Mouse (Mus musculus): ENCODE results near the gene Gm28047. TPM values are rescaled to one million over a fixed set of nuclear protein-coding genes. Genes with fewer than 3 reads are reported as not detected.
A peak's percentile ranks its signal among the peaks of the same experiment; 100 is the strongest.

The Gm28047 gene
- polyA plus RNA-seq, 1 experiment from 2014 or later: not detected

DNA sequence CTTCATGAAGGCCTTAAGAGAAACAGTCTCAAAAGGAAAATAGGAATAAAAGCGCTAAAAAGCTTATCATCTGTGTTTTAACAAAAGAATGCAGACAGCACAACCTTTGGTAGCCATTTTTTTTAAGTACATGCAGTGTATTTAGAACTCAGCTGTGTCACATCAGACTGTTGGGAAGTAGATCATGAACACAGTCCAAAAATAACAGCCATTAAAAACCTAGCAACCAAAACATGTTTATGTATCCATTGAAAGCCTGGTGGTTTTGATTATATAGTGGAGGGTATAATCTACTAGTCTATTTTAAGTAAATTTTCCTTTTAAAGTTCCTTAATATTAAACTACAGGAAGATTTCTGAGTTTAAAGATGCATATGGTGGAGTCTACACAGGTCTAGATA lies 34.3 kb downstream of the Gm28047 start:
- H3K27me3 ChIP-seq (ENCODE audit: control insufficient read depth, insufficient read depth, low read length): no peaks in the 10 kb centered on the region
- no peak overlapping the region for H3K4me3 ChIP-seq (ENCODE audit: control insufficient read depth in 1 of 2, insufficient read depth in 1 of 2, low read depth in 1 of 2, low read length in 2 of 2)
- 0 out of 2 replicates have a peak, but pooled peaks cover 9% of the 10 kb centered on the region for H3K36me3 ChIP-seq (ENCODE audit: control insufficient read depth, insufficient read depth, low read length)
- H3K4me2 ChIP-seq (ENCODE audit: low read length): no peak overlapping the region
- WGBS: 51% methylated on average over 1 of the region's 1 CpGs
- H3K4me1 ChIP-seq (ENCODE audit: control insufficient read depth in 2 of 2, insufficient read depth in 2 of 2, low read length in 2 of 2): peaks cover 2 to 23% of the 10 kb centered on the region in 2 experiments; a peak in 3 of 4 replicates
- peak overlapping the region in 1 of 2 experiments; percentile 57; a peak in 2 of 4 replicates for H3K27ac ChIP-seq (replicated peaks in 1 of 2; ENCODE audit: control insufficient read depth in 1 of 2, insufficient read depth in 1 of 2, low read depth in 2 of 2, low read length in 2 of 2)
- ATAC-seq (ENCODE audit: insufficient number of reproducible peaks, insufficient read depth, low FRiP score, low read depth): no peak
- no peaks in the 10 kb centered on the region for H3K9me3 ChIP-seq (ENCODE audit: control insufficient read depth, low read length)
- no peak overlapping the region for H3K9ac ChIP-seq (ENCODE audit: low read length)

- Histone ChIP-seq H3K4me2 (ENCODE audit: low read length) (no peak overlapping the region), H3K36me3 (ENCODE audit: control insufficient read depth, insufficient read depth, low read length) (0 out of 2 replicates have a peak, but pooled peaks cover 9% of the 10 kb centered on the region), H3K4me3 (ENCODE audit: control insufficient read depth in 1 of 2, insufficient read depth in 1 of 2, low read depth in 1 of 2, low read length in 2 of 2) (no peak overlapping the region), H3K4me1 (ENCODE audit: control insufficient read depth in 2 of 2, insufficient read depth in 2 of 2, low read length in 2 of 2) (peaks cover 2 to 20% of the 10 kb centered on the region in 2 experiments; a peak in 3 of 4 replicates), H3K27ac (replicated peaks in 1 of 2; ENCODE audit: control insufficient read depth in 1 of 2, insufficient read depth in 1 of 2, low read depth in 2 of 2, low read length in 2 of 2) (0 out of 4 replicates have a peak overlapping the region, but pooled peaks of 1 of the 2 experiments have one; percentile 57), H3K9me3 (ENCODE audit: control insufficient read depth, low read length) (no peaks in the 10 kb centered on the region), H3K9ac (ENCODE audit: low read length) (no peak overlapping the region), H3K27me3 (ENCODE audit: control insufficient read depth, insufficient read depth, low read length) (no peaks in the 10 kb centered on the region)
- 95% methylated on average over 8 of the region's 8 CpGs for whole genome bisulfite sequencing
- no peak for ATAC-seq (ENCODE audit: insufficient number of reproducible peaks, insufficient read depth, low FRiP score, low read depth)
Observed at GRCm38 (mm10) chr15:102589826-102590225, 35.0 kb downstream of the Gm28047 start.

DNA sequence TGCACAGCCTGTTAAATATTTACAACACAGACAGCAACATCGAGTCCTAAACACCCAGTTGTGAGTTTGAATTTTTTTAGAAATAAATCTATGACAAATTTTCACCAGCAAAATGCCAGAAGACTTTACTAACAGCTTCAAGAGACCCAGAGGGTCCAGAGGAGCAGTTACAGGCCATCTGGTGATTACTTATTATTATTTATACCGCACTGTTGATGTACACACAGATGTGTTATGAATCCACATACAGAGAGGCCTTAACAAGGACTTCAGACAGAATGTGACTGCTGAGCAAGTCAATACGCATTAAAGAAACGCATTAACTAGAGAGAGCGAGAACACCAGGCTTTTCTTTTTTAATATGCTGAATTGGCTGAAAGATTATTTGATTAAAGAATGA lies 39.4 kb downstream of the Gm28047 start:
- Histone ChIP-seq H3K4me1 (ENCODE audit: control insufficient read depth in 2 of 2, insufficient read depth in 2 of 2, low read length in 2 of 2) (peaks cover 0 to 5% of the 10 kb centered on the region in 2 experiments; a peak in 3 of 4 replicates), H3K9ac (ENCODE audit: low read length) (no peak overlapping the region), H3K4me3 (ENCODE audit: control insufficient read depth in 1 of 2, insufficient read depth in 1 of 2, low read depth in 1 of 2, low read length in 2 of 2) (no peak overlapping the region), H3K27ac (replicated peaks in 1 of 2; ENCODE audit: control insufficient read depth in 1 of 2, insufficient read depth in 1 of 2, low read depth in 2 of 2, low read length in 2 of 2) (no peak overlapping the region), H3K4me2 (ENCODE audit: low read length) (no peak overlapping the region), H3K9me3 (ENCODE audit: control insufficient read depth, low read length) (no peaks in the 10 kb centered on the region), H3K27me3 (ENCODE audit: control insufficient read depth, insufficient read depth, low read length) (no peaks in the 10 kb centered on the region), H3K36me3 (ENCODE audit: control insufficient read depth, insufficient read depth, low read length) (0 out of 2 replicates have a peak, but pooled peaks cover 4% of the 10 kb centered on the region)
- 95% methylated on average over 5 of the region's 5 CpGs for WGBS
- ATAC-seq (ENCODE audit: insufficient number of reproducible peaks, insufficient read depth, low FRiP score, low read depth): no peak

GRCm38 (mm10) chr15:102583708-102584383 lies 41.0 kb downstream of the Gm28047 start:
- Histone ChIP-seq H3K9ac (ENCODE audit: low read length) (no peak overlapping the region), H3K4me3 (ENCODE audit: control insufficient read depth in 1 of 2, insufficient read depth in 1 of 2, low read depth in 1 of 2, low read length in 2 of 2) (no peak overlapping the region), H3K4me1 (ENCODE audit: control insufficient read depth in 2 of 2, insufficient read depth in 2 of 2, low read length in 2 of 2) (no peaks in the 10 kb centered on the region), H3K27me3 (ENCODE audit: control insufficient read depth, insufficient read depth, low read length) (no peaks in the 10 kb centered on the region), H3K36me3 (ENCODE audit: control insufficient read depth, insufficient read depth, low read length) (0 out of 2 replicates have a peak, but pooled peaks cover 4% of the 10 kb centered on the region), H3K27ac (replicated peaks in 1 of 2; ENCODE audit: control insufficient read depth in 1 of 2, insufficient read depth in 1 of 2, low read depth in 2 of 2, low read length in 2 of 2) (no peak overlapping the region), H3K9me3 (ENCODE audit: control insufficient read depth, low read length) (no peaks in the 10 kb centered on the region), H3K4me2 (ENCODE audit: low read length) (no peak overlapping the region)
- WGBS: 72% methylated on average over 8 of the region's 8 CpGs
- ATAC-seq (ENCODE audit: insufficient number of reproducible peaks, insufficient read depth, low FRiP score, low read depth): no peak

DNA sequence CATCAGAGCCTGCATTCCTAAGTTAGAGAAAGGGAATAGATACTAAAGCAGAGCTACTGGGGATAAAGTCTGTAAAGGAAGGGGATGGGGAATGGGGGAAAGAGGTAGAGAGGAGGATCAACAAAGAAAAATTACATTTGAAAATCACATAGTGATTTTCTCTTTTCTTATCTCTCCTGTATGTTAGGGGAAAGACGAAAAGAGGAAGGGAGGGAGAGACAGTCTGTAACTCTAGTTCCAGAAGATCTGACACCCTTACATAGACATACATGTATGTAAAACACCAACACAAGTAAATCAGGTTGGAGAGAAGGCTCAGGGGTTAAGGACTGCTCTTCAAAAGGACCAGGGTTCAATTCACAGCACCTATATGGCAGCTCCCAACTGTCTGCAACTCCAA lies 43.7 kb downstream of the Gm28047 start:
- no peaks in the 10 kb centered on the region for H3K27me3 ChIP-seq (ENCODE audit: control insufficient read depth, insufficient read depth, low read length)
- no peak for ATAC-seq (ENCODE audit: insufficient number of reproducible peaks, insufficient read depth, low FRiP score, low read depth)
- no peak overlapping the region for H3K9ac ChIP-seq (ENCODE audit: low read length)
- no peak overlapping the region for H3K27ac ChIP-seq (replicated peaks in 1 of 2; ENCODE audit: control insufficient read depth in 1 of 2, insufficient read depth in 1 of 2, low read depth in 2 of 2, low read length in 2 of 2)
- H3K4me2 ChIP-seq (ENCODE audit: low read length): no peak overlapping the region
- no peaks in the 10 kb centered on the region for H3K4me1 ChIP-seq (ENCODE audit: control insufficient read depth in 2 of 2, insufficient read depth in 2 of 2, low read length in 2 of 2)
- H3K9me3 ChIP-seq (ENCODE audit: control insufficient read depth, low read length): no peaks in the 10 kb centered on the region
- WGBS: 56% methylated on average over 1 of the region's 1 CpGs
- 0 out of 2 replicates have a peak, but pooled peaks cover 4% of the 10 kb centered on the region for H3K36me3 ChIP-seq (ENCODE audit: control insufficient read depth, insufficient read depth, low read length)
- no peak overlapping the region for H3K4me3 ChIP-seq (ENCODE audit: control insufficient read depth in 1 of 2, insufficient read depth in 1 of 2, low read depth in 1 of 2, low read length in 2 of 2)

GRCm38 (mm10) chr15:102578351-102578750 lies 46.5 kb downstream of the Gm28047 start:
- WGBS: 92% methylated on average over 2 of the region's 2 CpGs
- Histone ChIP-seq H3K4me1 (ENCODE audit: control insufficient read depth in 2 of 2, insufficient read depth in 2 of 2, low read length in 2 of 2) (no peaks in the 10 kb centered on the region), H3K27me3 (ENCODE audit: control insufficient read depth, insufficient read depth, low read length) (no peaks in the 10 kb centered on the region), H3K36me3 (ENCODE audit: control insufficient read depth, insufficient read depth, low read length) (0 out of 2 replicates have a peak, but pooled peaks cover 4% of the 10 kb centered on the region), H3K9ac (ENCODE audit: low read length) (no peak overlapping the region), H3K27ac (replicated peaks in 1 of 2; ENCODE audit: control insufficient read depth in 1 of 2, insufficient read depth in 1 of 2, low read depth in 2 of 2, low read length in 2 of 2) (no peak overlapping the region), H3K9me3 (ENCODE audit: control insufficient read depth, low read length) (no peaks in the 10 kb centered on the region), H3K4me3 (ENCODE audit: control insufficient read depth in 1 of 2, insufficient read depth in 1 of 2, low read depth in 1 of 2, low read length in 2 of 2) (no peak overlapping the region), H3K4me2 (ENCODE audit: low read length) (no peak overlapping the region)
- ATAC-seq (ENCODE audit: insufficient number of reproducible peaks, insufficient read depth, low FRiP score, low read depth): no peak

DNA sequence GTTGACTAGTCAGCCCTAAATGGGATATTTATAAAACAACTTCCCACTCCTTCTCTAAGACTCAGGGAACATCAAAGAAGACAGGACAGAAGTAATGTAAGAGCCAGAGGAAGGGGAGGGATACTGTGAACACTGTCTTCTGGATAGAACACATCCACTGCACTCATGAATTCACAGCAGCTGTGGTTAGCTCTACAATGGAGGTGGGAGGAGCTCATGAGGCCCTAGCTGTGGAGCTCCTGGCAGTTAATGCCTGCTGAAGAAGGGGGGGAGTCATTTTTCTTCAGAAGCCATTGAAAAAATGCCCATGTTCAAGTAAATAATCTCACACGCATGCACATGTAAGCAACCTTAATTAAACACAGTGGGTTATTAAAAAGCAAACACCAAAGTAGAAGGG lies 47.9 kb downstream of the Gm28047 start:
- Histone ChIP-seq H3K36me3 (ENCODE audit: control insufficient read depth, insufficient read depth, low read length) (0 out of 2 replicates have a peak, but pooled peaks cover 4% of the 10 kb centered on the region), H3K4me1 (ENCODE audit: control insufficient read depth in 2 of 2, insufficient read depth in 2 of 2, low read length in 2 of 2) (no peaks in the 10 kb centered on the region), H3K4me3 (ENCODE audit: control insufficient read depth in 1 of 2, insufficient read depth in 1 of 2, low read depth in 1 of 2, low read length in 2 of 2) (no peak overlapping the region), H3K9ac (ENCODE audit: low read length) (no peak overlapping the region), H3K4me2 (ENCODE audit: low read length) (no peak overlapping the region), H3K9me3 (ENCODE audit: control insufficient read depth, low read length) (no peaks in the 10 kb centered on the region), H3K27ac (replicated peaks in 1 of 2; ENCODE audit: control insufficient read depth in 1 of 2, insufficient read depth in 1 of 2, low read depth in 2 of 2, low read length in 2 of 2) (no peak overlapping the region), H3K27me3 (ENCODE audit: control insufficient read depth, insufficient read depth, low read length) (no peaks in the 10 kb centered on the region)
- 94% methylated on average over 1 of the region's 1 CpGs for WGBS
- ATAC-seq (ENCODE audit: insufficient number of reproducible peaks, insufficient read depth, low FRiP score, low read depth): no peak

All from heart, embryonic 14.5 days (tissue).